Mouse (Mus musculus) CH12.LX (cell line): ENCODE results near the gene Paf1. TPM values are rescaled to one million over a fixed set of nuclear protein-coding genes. Genes with fewer than 3 reads are reported as not detected.
A peak's percentile ranks its signal among the peaks of the same experiment; 100 is the strongest.

Experiments used
- DNase-seq: peaks from one replicate; pipeline ENCODE4 v3.0.0-alpha.2; 2013; ENCODE audit errors: extremely low read depth
- H3K27ac ChIP-seq: 2 replicates; pipeline ENCODE4 v1.5.1; 2012; ENCODE audit warnings: low read depth, mild to moderate bottlenecking, control low read depth, moderate library complexity; ENCODE audit not compliant: insufficient read depth
- H3K27me3 ChIP-seq: replicated peaks from 2 replicates; pipeline ENCODE3; 2012; ENCODE audit warnings: inconsistent platforms
- H3K36me3 ChIP-seq, 2 experiments: replicated peaks in 1 of 2; 2 replicates each; pipeline versions ENCODE3 to v1.6.1; 2012; ENCODE audit warnings: inconsistent platforms in 1 of 2, low read length in 1 of 2, mild to moderate bottlenecking in 1 of 2, mixed read lengths in 1 of 2, moderate library complexity in 1 of 2; ENCODE audit not compliant: control insufficient read depth in 1 of 2, insufficient read depth in 1 of 2
- H3K4me1 ChIP-seq, 2 experiments: 2 replicates each; pipeline ENCODE4 v1.6.1; 2012; ENCODE audit warnings: inconsistent platforms in 1 of 2, moderate library complexity in 1 of 2; ENCODE audit not compliant: insufficient read depth in 2 of 2, control insufficient read depth in 1 of 2
- H3K4me2 ChIP-seq: 2 replicates; pipeline ENCODE4 v1.6.1; 2012; ENCODE audit warnings: low read depth, mild to moderate bottlenecking, control low read depth; ENCODE audit not compliant: poor library complexity, insufficient read depth, severe bottlenecking
- H3K4me3 ChIP-seq, 3 experiments: fragments of 150-350 bp in 1 of 3; sonication (generic) in 1 of 3; replicated peaks in 1 of 3; 2 replicates each; pipeline versions ENCODE3 to v1.5.1; 2011 to 2012; ENCODE audit warnings: low read depth in 2 of 3, low read length in 2 of 3, mild to moderate bottlenecking in 2 of 3, moderate library complexity in 2 of 3, control low read depth in 1 of 3, improper control_type of control experiment in 1 of 3, inconsistent platforms in 1 of 3, mixed read lengths in 1 of 3; ENCODE audit not compliant: poor library complexity in 1 of 3
- H3K79me2 ChIP-seq: replicated peaks from 2 replicates; pipeline ENCODE4 v1.6.1; 2012; ENCODE audit warnings: mild to moderate bottlenecking, moderate library complexity; ENCODE audit not compliant: control insufficient read depth, poor library complexity, insufficient read depth, severe bottlenecking; ENCODE audit errors: extremely low read depth
- H3K9ac ChIP-seq: 2 replicates; pipeline ENCODE4 v1.6.1; 2012; ENCODE audit warnings: low read depth, mild to moderate bottlenecking, control low read depth, moderate library complexity; ENCODE audit not compliant: insufficient read depth
- H3K9me3 ChIP-seq: replicated peaks from 2 replicates; pipeline ENCODE3; 2012; ENCODE audit warnings: low read length, inconsistent platforms, mixed read lengths
- BHLHE40 ChIP-seq: IDR thresholded peaks from 2 replicates; pipeline ENCODE4 v1.6.1; 2011; ENCODE audit warnings: mild to moderate bottlenecking, low read depth, low read length, improper control_type of control experiment
- CHD1 ChIP-seq: IDR thresholded peaks from 2 replicates; pipeline ENCODE4 v1.6.1; 2012; ENCODE audit warnings: low read depth, low read length, improper control_type of control experiment, inconsistent platforms
- CHD2 ChIP-seq: IDR thresholded peaks from 2 replicates; pipeline ENCODE4 v1.6.1; 2011; ENCODE audit warnings: low read length, improper control_type of control experiment
- ELF1 ChIP-seq: IDR thresholded peaks from 2 replicates; pipeline ENCODE4 v1.6.1; 2014; ENCODE audit warnings: low read depth, mild to moderate bottlenecking, inconsistent platforms, low read length, improper control_type of control experiment
- GABPA ChIP-seq: IDR thresholded peaks from 2 replicates; pipeline ENCODE4 v1.6.1; 2012; ENCODE audit warnings: low read depth, low read length, improper control_type of control experiment, inconsistent platforms; ENCODE audit not compliant: insufficient replicate concordance
- IRF4 ChIP-seq: IDR thresholded peaks from 2 replicates; pipeline ENCODE4 v1.6.1; 2014; ENCODE audit warnings: low read depth, mild to moderate bottlenecking, inconsistent platforms, low read length, improper control_type of control experiment
- JUN ChIP-seq: IDR thresholded peaks from 2 replicates; pipeline ENCODE4 v1.6.1; 2011; ENCODE audit warnings: low read depth, mild to moderate bottlenecking, low read length, improper control_type of control experiment, moderate library complexity; ENCODE audit not compliant: insufficient read depth
- MAX ChIP-seq: IDR thresholded peaks from 2 replicates; pipeline ENCODE4 v1.6.1; 2011; ENCODE audit warnings: low read length, improper control_type of control experiment
- MXI1 ChIP-seq: IDR thresholded peaks from 2 replicates; pipeline ENCODE4 v1.6.1; 2011; ENCODE audit warnings: mild to moderate bottlenecking, low read depth, low read length, improper control_type of control experiment
- PAX5 ChIP-seq: IDR thresholded peaks from 2 replicates; pipeline ENCODE4 v1.6.1; 2012; ENCODE audit warnings: low read length, inconsistent platforms, mixed read lengths
- POLR2A ChIP-seq: IDR thresholded peaks from 2 replicates; pipeline ENCODE4 v1.6.1; 2011; ENCODE audit warnings: low read depth, mild to moderate bottlenecking, improper control_type of control experiment, low read length
- UBTF ChIP-seq: IDR thresholded peaks from 2 replicates; pipeline ENCODE4 v1.6.1; 2012; ENCODE audit warnings: low read depth, mild to moderate bottlenecking, inconsistent platforms, low read length, improper control_type of control experiment, moderate library complexity
- USF1 ChIP-seq: IDR thresholded peaks from 2 replicates; pipeline ENCODE4 v1.6.1; 2014; ENCODE audit warnings: low read depth, mild to moderate bottlenecking, inconsistent platforms, low read length, improper control_type of control experiment
- USF2 ChIP-seq: conservative IDR thresholded peaks from 2 replicates; pipeline ENCODE4 v1.6.1; 2011; ENCODE audit warnings: low read depth, low read length, improper control_type of control experiment
- dilution Hi-C: fragments of 300-500 bp; cut with MboI; formaldehyde crosslinking; loops from 2 replicates; pipeline ENCODE4 v1.14.3; 2020; ENCODE audit warnings: low sequenced_read_pairs; ENCODE audit not compliant: extremely low pct_unique_long_range_greater_than_20kb, extremely low pct_ligation_motif_present
- in situ Hi-C: fragments of 300-500 bp; cut with MboI; formaldehyde crosslinking; loops from 3 replicates; pipeline ENCODE4 v1.14.3; 2019; ENCODE audit warnings: low sequenced_read_pairs, low pct_ligation_motif_present, low pct_unique_long_range_greater_than_20kb, mixed read lengths
- polyA plus RNA-seq: library from polyadenylated mRNA; unstranded; fragments of >175 nt; gene quantifications from 2 replicates; pipeline ENCODE4 v1.2.1, GENCODE M21; 2012; ENCODE audit warnings: low read depth; ENCODE audit not compliant: insufficient read length
- total RNA-seq, 2 experiments: library from RNA; depleted of rRNA; stranded (reverse); fragments of 300-350 nt in 1 of 2; fragments of >200 nt in 1 of 2; gene quantifications; 2 replicates each; pipeline ENCODE4 v1.2.3; 2012 to 2014

Gene Paf1
- total and polyA plus RNA-seq, 3 experiments, result 42.2 to 105 (median 45.9) TPM

GRCm38 (mm10) chr7:28430512-28430911 is 37.8 kb downstream of the Paf1 start:
- H3K4me2 ChIP-seq, result no peak overlapping the region

GRCm38 (mm10) chr7:28432252-28432651 is 39.5 kb downstream of the Paf1 start:
- Histone ChIP-seq H3K4me1 (peaks cover 4 to 70% of the 10 kb centered on the region in 2 experiments; a peak in 3 of 4 replicates), H3K4me2 (no peak overlapping the region), H3K4me3 (no peak overlapping the region), H3K27me3 (no peaks in the 10 kb centered on the region), H3K27ac (no peak overlapping the region), H3K9me3 (no peaks in the 10 kb centered on the region), H3K36me3 (peaks cover 0 to 35% of the 10 kb centered on the region in 2 experiments), H3K79me2 (peaks cover 14% of the 10 kb centered on the region), H3K9ac (no peak overlapping the region)
- no peak for DNase-seq
- dilution Hi-C loops, result no loop called here
- in situ Hi-C loops, result no loop called here
- TF ChIP-seq USF1 (no peak), USF2 (no peak), ELF1 (no peak), IRF4 (no peak), CHD1 (no peak)
- TF ChIP-seq, all 38 proteins: peak for 0

More at GRCm38 (mm10) chr7:28430512-28430911, 37.8 kb downstream of the Paf1 start:
- H3K27me3 ChIP-seq, result no peaks in the 10 kb centered on the region
- H3K4me1 ChIP-seq, result peaks cover 4 to 69% of the 10 kb centered on the region in 2 experiments; a peak in 3 of 4 replicates
- H3K9me3 ChIP-seq, result no peaks in the 10 kb centered on the region
- H3K27ac ChIP-seq, result no peak overlapping the region
- H3K36me3 ChIP-seq, result peaks cover 0 to 39% of the 10 kb centered on the region in 2 experiments
- peaks cover 23% of the 10 kb centered on the region for H3K79me2 ChIP-seq
- dilution Hi-C loops, result no loop called here
- TF ChIP-seq UBTF (no peak), ELF1 (peak; percentile 31; the same call in 1 of the 2 replicates), POLR2A (no peak), CHD2 (no peak), MAX (no peak)
- no peak for DNase-seq
- in situ Hi-C loops, result no loop called here
- no peak overlapping the region for H3K9ac ChIP-seq
- H3K4me3 ChIP-seq, result no peak overlapping the region

GRCm38 (mm10) chr7:28435660-28436259 is 43.0 kb downstream of the Paf1 start:
- dilution Hi-C loops (no loop called here), in situ Hi-C loops (loop anchor here (5.0 kb wide), 1 partner anchor 97 kb away; no protein-coding TSS in a partner anchor)
- Histone ChIP-seq H3K79me2 (peaks cover 7% of the 10 kb centered on the region), H3K9ac (peak overlapping the region; percentile 88), H3K4me3 (peak overlapping the region; percentile 62 to 79 (median 70)), H3K27ac (no peak overlapping the region), H3K4me2 (peak overlapping the region; percentile 91), H3K4me1 (peaks cover 4 to 64% of the 10 kb centered on the region in 2 experiments; a peak in 3 of 4 replicates), H3K9me3 (no peaks in the 10 kb centered on the region), H3K36me3 (peaks cover 0 to 15% of the 10 kb centered on the region in 2 experiments), H3K27me3 (no peaks in the 10 kb centered on the region)
- no peak for DNase-seq
- TF ChIP-seq BHLHE40 (no peak), GABPA (no peak), JUN (no peak), UBTF (0 out of 2 replicates have a peak, but pooled peaks have one; percentile 6), PAX5 (no peak), MXI1 (no peak)
